Mouse (Mus musculus): Measurements from ENCODE around the gene Hes2.

Hes2 gene

GRCm38 (mm10) chr4:152186205-152187082, 27.8 kb downstream of the Hes2 start:
- no peak for DNase-seq

- no peak for DNase-seq
These were observed 28.5 kb downstream of the Hes2 start for GRCm38 (mm10) chr4:152187142-152187541.

GRCm38 (mm10) chr4:152188651-152189050, 30.0 kb downstream of the Hes2 start:
- DNase-seq: no peak

DNA sequence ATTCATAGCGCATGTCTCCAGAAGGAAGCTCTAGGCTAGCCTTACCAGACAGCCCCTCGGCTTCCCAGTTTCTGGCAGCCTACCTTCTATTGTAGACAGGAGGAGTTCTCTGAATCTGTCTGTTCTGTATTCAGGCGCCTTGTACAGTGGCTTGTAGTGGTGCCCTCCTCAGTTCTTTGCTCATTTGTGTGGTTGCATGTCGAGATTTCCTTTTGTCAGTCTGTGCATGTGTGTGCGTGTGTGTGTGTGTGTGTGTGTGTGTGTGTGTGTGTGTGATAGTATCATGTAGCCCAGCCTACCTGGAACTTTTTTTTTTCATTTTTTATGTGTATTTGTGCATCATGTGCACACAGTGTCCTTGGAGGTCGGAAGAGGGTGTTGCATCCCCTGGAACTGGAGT, 30.4 kb downstream of the Hes2 start:
- DNase-seq: no peak

- DNase-seq: no peak
These were observed 31.0 kb downstream of the Hes2 start for GRCm38 (mm10) chr4:152189691-152190090.

GRCm38 (mm10) chr4:152190096-152190653, 31.5 kb downstream of the Hes2 start:
- no peak for DNase-seq

- no peak for DNase-seq
These were observed 32.0 kb downstream of the Hes2 start for GRCm38 (mm10) chr4:152190701-152191100.

- no peak for DNase-seq
These were observed 33.9 kb downstream of the Hes2 start for GRCm38 (mm10) chr4:152192569-152192968.

DNA sequence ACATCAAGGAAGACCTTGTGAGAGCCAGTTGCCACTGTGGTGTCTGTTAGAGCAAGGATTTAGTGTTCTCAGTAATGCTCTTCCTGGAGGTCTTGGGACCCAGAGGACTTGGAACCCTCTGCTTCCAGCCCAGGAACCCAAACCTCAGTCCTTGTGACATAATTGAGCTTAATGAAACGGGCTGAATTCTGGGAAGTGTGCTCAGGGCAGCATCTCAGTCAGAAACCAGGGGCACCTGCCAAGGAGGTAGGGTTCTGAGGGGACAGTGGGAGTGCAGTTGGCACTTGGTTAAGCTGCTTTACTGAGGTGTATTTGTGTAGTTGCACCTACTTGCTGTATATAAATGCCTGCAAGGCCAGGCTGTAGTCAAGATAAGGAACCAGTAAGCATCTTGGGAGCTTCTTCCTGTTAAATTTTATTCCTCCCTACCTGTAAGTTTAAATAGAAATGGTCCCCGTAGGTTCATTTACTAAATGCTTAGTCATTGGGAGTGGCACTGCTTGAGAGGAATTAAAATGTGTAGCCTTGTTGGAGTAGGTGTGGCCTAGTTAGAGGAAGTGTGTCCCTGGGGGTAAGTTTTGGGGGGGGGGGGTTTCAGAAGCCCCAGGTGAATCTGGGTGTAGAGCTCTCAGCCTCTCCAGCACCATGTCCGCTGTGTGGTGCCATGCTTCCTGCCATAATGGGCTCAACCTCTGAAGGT, 36.0 kb downstream of the Hes2 start:
- DNase-seq: no peak

DNA sequence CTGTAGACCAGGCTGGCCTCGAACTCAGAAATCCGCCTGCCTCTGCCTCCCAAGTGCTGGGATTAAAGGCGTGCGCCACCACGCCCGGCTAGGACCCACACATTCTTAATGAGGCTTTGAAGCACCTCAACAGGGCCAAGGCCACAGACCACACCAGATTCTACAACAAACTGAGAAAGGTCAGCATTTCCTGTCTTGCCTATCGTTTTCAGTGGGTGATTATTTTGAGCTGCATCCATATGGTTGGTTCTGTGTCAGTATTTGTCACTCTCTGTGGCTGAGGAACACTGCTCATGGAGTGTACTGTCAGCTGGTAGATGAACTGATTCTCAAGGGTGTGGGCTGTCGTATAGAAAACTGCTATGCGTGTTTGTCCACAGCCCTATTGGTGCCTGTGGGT, 37.6 kb downstream of the Hes2 start:
- no peak for DNase-seq

GRCm38 (mm10) chr4:152197545-152197944, 38.9 kb downstream of the Hes2 start:
- no peak for DNase-seq

DNA sequence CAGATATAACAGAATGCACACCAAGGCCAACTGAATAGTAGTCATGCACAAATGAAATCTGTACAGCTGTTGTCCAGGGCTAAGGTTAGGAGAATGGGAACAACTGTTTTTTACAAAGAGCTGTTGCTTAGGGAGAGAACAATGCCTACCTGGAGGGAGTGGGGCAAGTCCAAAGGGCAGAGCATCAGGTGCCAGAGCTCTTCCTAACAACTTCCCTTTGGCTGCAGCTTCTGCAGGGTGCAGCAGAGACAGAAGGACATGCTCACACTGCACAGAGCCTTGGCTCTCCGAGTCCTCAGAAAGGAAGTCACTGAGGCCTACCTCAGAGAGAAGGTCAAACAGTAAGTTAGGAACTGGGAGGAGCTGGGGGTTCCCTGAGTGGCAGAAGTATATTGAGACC, 41.0 kb downstream of the Hes2 start:
- no peak for DNase-seq

- peak; percentile 51 for DNase-seq
These were observed 42.8 kb downstream of the Hes2 start for GRCm38 (mm10) chr4:152201492-152201891.

GRCm38 (mm10) chr4:152202418-152202817, 43.8 kb downstream of the Hes2 start:
- DNase-seq: no peak

DNA sequence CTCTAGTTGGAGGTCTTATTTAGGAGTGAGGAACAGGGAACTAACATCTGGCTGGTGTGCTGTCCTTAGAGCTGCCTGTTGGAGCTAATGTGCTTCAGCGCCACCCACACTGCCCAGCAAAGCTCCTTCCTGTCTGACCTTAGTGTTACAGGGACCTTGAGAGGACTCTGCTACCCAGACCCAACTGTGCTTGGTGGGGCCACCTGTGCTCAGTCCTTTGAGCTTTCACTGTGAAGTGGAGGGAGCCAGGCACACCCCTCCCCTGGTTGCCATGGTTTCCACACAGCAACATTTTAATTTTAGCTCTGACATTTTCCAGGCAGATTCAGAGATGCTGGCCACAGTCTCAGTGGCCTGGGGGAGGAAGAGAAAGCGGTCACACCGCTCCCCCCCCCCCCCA, 44.2 kb downstream of the Hes2 start:
- DNase-seq: no peak

- DNase-seq: no peak
These were observed 46.0 kb downstream of the Hes2 start for GRCm38 (mm10) chr4:152204663-152205062.

GRCm38 (mm10) chr4:152206199-152206598, 47.5 kb downstream of the Hes2 start:
- no peak for DNase-seq

GRCm38 (mm10) chr4:152209623-152210022, 51.0 kb downstream of the Hes2 start:
- DNase-seq: peak; percentile 62
